Mouse (Mus musculus) MEL (cell line): ENCODE results near the gene Rnf213. TPM values are rescaled to one million over a fixed set of nuclear protein-coding genes. Genes with fewer than 3 reads are reported as not detected.

Experiments
- DNase-seq: peaks from one replicate; pipeline ENCODE4 v3.0.0; 2011; ENCODE audit warnings: low read depth, low spot score
- H3K27ac ChIP-seq: 2 replicates; pipeline ENCODE4 v1.5.1; 2012; ENCODE audit warnings: low read depth, mild to moderate bottlenecking, control low read depth, low read length, moderate library complexity; ENCODE audit not compliant: control insufficient read depth
- H3K27me3 ChIP-seq, 2 experiments: fragments of 150-350 bp in 1 of 2; sonication (generic) in 1 of 2; 2 replicates each; pipeline ENCODE4 v1.6.1; 2012; ENCODE audit warnings: low read length in 2 of 2, mild to moderate bottlenecking in 2 of 2, improper control_type of control experiment in 1 of 2, moderate library complexity in 1 of 2; ENCODE audit not compliant: insufficient read depth in 2 of 2, control insufficient read depth in 1 of 2
- H3K36me3 ChIP-seq, 2 experiments: 2 replicates each; pipeline ENCODE4 v1.6.1; 2012 to 2014; ENCODE audit warnings: low read length in 2 of 2, improper control_type of control experiment in 1 of 2, inconsistent platforms in 1 of 2, mild to moderate bottlenecking in 1 of 2; ENCODE audit not compliant: insufficient read depth in 2 of 2, control insufficient read depth in 1 of 2
- H3K4me1 ChIP-seq, 2 experiments: fragments of 150-350 bp in 1 of 2; sonication (generic) in 1 of 2; 2 replicates each; pipeline ENCODE4 v1.6.1; 2012; ENCODE audit warnings: low read length in 2 of 2, improper control_type of control experiment in 1 of 2, mild to moderate bottlenecking in 1 of 2; ENCODE audit not compliant: insufficient read depth in 2 of 2, control insufficient read depth in 1 of 2
- H3K4me3 ChIP-seq, 2 experiments: fragments of 150-350 bp in 1 of 2; sonication (generic) in 1 of 2; 2 replicates each; pipeline ENCODE4 v1.5.1; 2012; ENCODE audit warnings: low read depth in 2 of 2, low read length in 2 of 2, mild to moderate bottlenecking in 2 of 2, moderate library complexity in 2 of 2, control low read depth in 1 of 2, improper control_type of control experiment in 1 of 2; ENCODE audit not compliant: control insufficient read depth in 1 of 2, insufficient read depth in 1 of 2
- H3K79me2 ChIP-seq: 2 replicates; pipeline ENCODE4 v1.6.1; 2012; ENCODE audit warnings: mild to moderate bottlenecking, low read length, moderate library complexity; ENCODE audit not compliant: control insufficient read depth, poor library complexity, insufficient read depth
- H3K9ac ChIP-seq: 2 replicates; pipeline ENCODE4 v1.6.1; 2012; ENCODE audit warnings: low read depth, mild to moderate bottlenecking, control low read depth, low read length, moderate library complexity; ENCODE audit not compliant: control insufficient read depth, poor library complexity, severe bottlenecking
- H3K9me3 ChIP-seq: fragments of 150-350 bp; sonication (generic); replicated peaks from 2 replicates; pipeline ENCODE4 v1.6.1; 2012; ENCODE audit warnings: mild to moderate bottlenecking, low read length, improper control_type of control experiment, moderate library complexity; ENCODE audit not compliant: insufficient read depth
- CHD2 ChIP-seq: IDR thresholded peaks from 2 replicates; pipeline ENCODE4 v1.6.1; 2011; ENCODE audit warnings: low read length, improper control_type of control experiment
- HCFC1 ChIP-seq: IDR thresholded peaks from 2 replicates; pipeline ENCODE4 v1.6.1; 2012; ENCODE audit warnings: low read depth, mild to moderate bottlenecking, inconsistent platforms, low read length, improper control_type of control experiment, moderate library complexity
- JUND ChIP-seq: IDR thresholded peaks from 2 replicates; pipeline ENCODE4 v1.6.1; 2011; ENCODE audit warnings: low read depth, mild to moderate bottlenecking, improper control_type of control experiment, low read length
- KAT2A ChIP-seq: conservative IDR thresholded peaks from 2 replicates; pipeline ENCODE4 v1.6.1; 2012; ENCODE audit warnings: low read depth, low read length, improper control_type of control experiment, inconsistent platforms
- MAX ChIP-seq: IDR thresholded peaks from 2 replicates; pipeline ENCODE4 v1.6.1; 2011; ENCODE audit warnings: low read length, improper control_type of control experiment
- MAZ ChIP-seq: IDR thresholded peaks from 2 replicates; pipeline ENCODE4 v1.6.1; 2012; ENCODE audit warnings: low read depth, mild to moderate bottlenecking, inconsistent platforms, low read length, improper control_type of control experiment
- MYB ChIP-seq: IDR thresholded peaks from 2 replicates; pipeline ENCODE4 v1.6.1; 2011; ENCODE audit warnings: mild to moderate bottlenecking, low read depth, low read length, improper control_type of control experiment
- NRF1 ChIP-seq: IDR thresholded peaks from 2 replicates; pipeline ENCODE4 v1.6.1; 2014; ENCODE audit warnings: low read depth, mild to moderate bottlenecking, inconsistent platforms, low read length, improper control_type of control experiment, moderate library complexity; ENCODE audit not compliant: poor library complexity, insufficient read depth, severe bottlenecking
- RAD21 ChIP-seq: IDR thresholded peaks from 2 replicates; pipeline ENCODE4 v1.6.1; 2011; ENCODE audit warnings: mild to moderate bottlenecking, low read depth, low read length, improper control_type of control experiment
- TAL1 ChIP-seq: IDR thresholded peaks from 2 replicates; pipeline ENCODE4 v1.6.1; 2012; ENCODE audit warnings: mild to moderate bottlenecking, inconsistent platforms, low read length, moderate library complexity, mixed read lengths
- USF1 ChIP-seq: IDR thresholded peaks from 2 replicates; pipeline ENCODE4 v1.6.1; 2014; ENCODE audit warnings: low read depth, mild to moderate bottlenecking, inconsistent platforms, low read length, improper control_type of control experiment, moderate library complexity
- ZC3H11A ChIP-seq: IDR thresholded peaks from 2 replicates; pipeline ENCODE4 v1.6.1; 2012; ENCODE audit warnings: low read depth, mild to moderate bottlenecking, inconsistent platforms, low read length, improper control_type of control experiment
- polyA plus RNA-seq, 2 experiments: library from polyadenylated mRNA; stranded (reverse) in 1 of 2; unstranded in 1 of 2; fragments of >175 nt in 1 of 2; fragments of >200 nt in 1 of 2; gene quantifications; 2 replicates each; pipeline versions ENCODE4 v1.2.1 to v1.2.4; 2012; ENCODE audit warnings: low replicate concordance in 2 of 2, low read depth in 1 of 2; ENCODE audit not compliant: insufficient read length in 2 of 2, insufficient read depth in 1 of 2, missing spikeins in 1 of 2
- total RNA-seq: library from RNA; depleted of rRNA; stranded (reverse); fragments of 300-350 nt; gene quantifications from 2 replicates; pipeline ENCODE4 v1.2.3, GENCODE M21; 2012

The Rnf213 gene
- total and polyA plus RNA-seq, 3 experiments: 10.7 to 11.6 TPM; not detected in 1

DNA sequence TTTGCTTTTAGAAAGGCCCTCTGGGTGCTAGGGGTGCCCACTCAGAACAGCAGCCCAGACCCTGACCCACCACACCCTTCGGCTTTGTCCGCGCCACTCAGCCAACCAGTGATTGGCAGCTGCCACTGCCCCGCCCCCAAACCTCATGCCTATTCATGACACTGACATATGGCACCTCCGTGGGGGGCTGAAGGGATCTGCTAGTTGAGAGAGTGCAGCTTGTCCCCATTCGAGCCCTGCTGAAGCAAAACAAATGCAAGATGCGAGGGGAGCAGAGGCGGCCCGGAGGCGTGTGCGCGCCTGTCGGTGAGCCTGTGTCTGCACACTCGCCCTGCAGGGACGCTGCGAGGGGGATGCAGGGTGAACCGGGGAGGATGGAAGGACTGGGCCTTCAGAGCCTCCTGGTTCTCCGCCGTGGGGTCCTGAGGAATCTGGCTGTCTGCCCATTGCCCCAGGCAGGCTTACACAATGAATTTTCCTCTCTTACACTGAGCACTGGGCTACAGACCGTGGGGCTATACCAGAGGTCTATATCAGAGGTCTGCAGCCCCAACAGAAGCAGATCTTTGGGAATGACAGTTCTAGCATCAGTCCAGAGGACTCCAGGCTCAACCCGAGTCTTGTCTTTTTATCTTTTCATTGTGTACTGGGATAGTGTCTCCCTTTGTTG is 122.2 kb downstream of the Rnf213 start:
- no peaks in the 10 kb centered on the region for H3K36me3 ChIP-seq
- TF ChIP-seq NRF1 (no peak), KAT2A (no peak), MAZ (no peak), CHD2 (no peak), MYB (no peak), TAL1 (no peak), USF1 (no peak), MAX (no peak), JUND (no peak)
- no peaks in the 10 kb centered on the region for H3K9me3 ChIP-seq

DNA sequence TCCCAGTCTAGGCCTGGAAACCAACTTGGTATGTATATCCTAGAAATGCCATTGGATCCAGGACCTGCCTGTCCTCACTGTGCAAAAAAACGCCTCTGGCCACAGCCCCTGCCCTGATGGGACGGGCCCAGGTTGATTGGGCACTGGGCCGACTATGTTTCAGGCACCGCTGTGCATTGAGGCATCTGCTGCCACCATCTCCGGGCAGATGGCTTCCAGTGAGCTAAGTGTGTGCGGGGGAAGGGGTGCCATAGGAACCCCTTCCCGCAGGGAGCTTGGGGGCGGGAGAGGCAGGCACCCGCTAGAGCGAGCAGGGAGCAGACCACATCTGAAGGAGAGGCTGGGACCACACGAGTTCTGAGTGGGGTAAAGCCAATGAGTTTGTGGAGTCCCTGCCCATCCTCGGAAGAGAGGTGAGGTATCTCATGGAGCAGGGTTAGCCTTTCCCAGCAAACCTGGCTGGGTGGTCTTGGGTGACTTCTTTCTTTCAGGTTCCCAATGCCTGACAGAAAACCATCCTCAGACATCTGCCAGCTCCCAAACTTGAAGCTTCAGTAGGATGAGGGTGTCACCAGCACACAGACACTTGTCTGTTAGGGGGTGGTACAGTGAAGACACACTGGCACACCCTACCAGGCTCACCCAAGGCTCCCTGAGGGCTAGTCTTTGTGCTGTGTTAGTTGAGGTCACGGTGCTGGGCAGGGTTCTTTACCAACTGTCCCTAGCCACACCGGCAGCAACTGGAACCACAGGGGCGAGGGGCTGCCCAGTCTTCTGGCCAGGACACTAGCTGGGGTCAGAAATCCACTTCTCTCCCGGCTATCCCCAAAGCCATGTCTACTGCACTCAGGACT is 123.2 kb downstream of the Rnf213 start:
- DNase-seq: no peak
- Histone ChIP-seq H3K27ac (no peak overlapping the region), H3K79me2 (no peaks in the 10 kb centered on the region), H3K4me1 (no peaks in the 10 kb centered on the region), H3K27me3 (peaks cover 13 to 14% of the 10 kb centered on the region in 2 experiments), H3K36me3 (no peaks in the 10 kb centered on the region), H3K9me3 (no peaks in the 10 kb centered on the region), H3K4me3 (no peak overlapping the region), H3K9ac (no peak overlapping the region)
- no peak for TF ChIP-seq TAL1
- TF ChIP-seq HCFC1: no peak
- TF ChIP-seq JUND: no peak
- no peak for TF ChIP-seq CHD2
- TF ChIP-seq ZC3H11A: no peak
- no peak for TF ChIP-seq RAD21

More for the DNA sequence above, 122.2 kb downstream of the Rnf213 start:
- Histone ChIP-seq H3K4me1 (no peaks in the 10 kb centered on the region), H3K4me3 (no peak overlapping the region), H3K27me3 (peaks cover 13 to 14% of the 10 kb centered on the region in 2 experiments), H3K27ac (no peak overlapping the region), H3K79me2 (no peaks in the 10 kb centered on the region), H3K9ac (no peak overlapping the region)
- no peak for DNase-seq
